Mouse (Mus musculus): Measurements from ENCODE around the gene Ankrd55. TPM values are rescaled to one million over a fixed set of nuclear protein-coding genes. Genes with fewer than 3 reads are reported as not detected.
"Not testable (repeated sequence)": the region's sequence is repeated elsewhere in the genome, so short reads cannot be mapped to it uniquely, and the experiment has no call there.

The Ankrd55 gene
- polyA plus RNA-seq, 2 experiments, result 1.0 to 1.6 TPM

GRCm38 (mm10) chr13:112424635-112425034, 136.4 kb downstream of the Ankrd55 start:
- Histone ChIP-seq H3K4me3 (replicated peaks; ENCODE audit: low read length) (no peak overlapping the region), H3K4me1 (ENCODE audit: control insufficient read depth, insufficient read depth, low read length) (no peaks in the 10 kb centered on the region), H3K9ac (ENCODE audit: low read depth, low read length, severe bottlenecking) (no peak overlapping the region), H3K9me3 (ENCODE audit: control insufficient read depth, low read length) (no peaks in the 10 kb centered on the region), H3K4me2 (replicated peaks; ENCODE audit: low read depth, low read length, severe bottlenecking) (no peak overlapping the region), H3K36me3 (ENCODE audit: control insufficient read depth, insufficient read depth, low read length) (no peaks in the 10 kb centered on the region), H3K27ac (replicated peaks; ENCODE audit: low read depth, low read length) (no peak overlapping the region), H3K27me3 (ENCODE audit: control insufficient read depth, insufficient read depth, low read length) (no peaks in the 10 kb centered on the region)
- no peak for DNase-seq (ENCODE audit: low spot score)
- ATAC-seq (ENCODE audit: low FRiP score, low read depth), result no peak
- 62% methylated on average over 7 of the region's 7 CpGs for WGBS
- no peak for TF ChIP-seq POLR2A (IDR thresholded peaks at IDR 0.05; ENCODE audit: borderline replicate concordance, extremely low read depth, insufficient read depth, insufficient read length)

- Histone ChIP-seq H3K4me1 (ENCODE audit: control insufficient read depth, insufficient read depth, low read length) (no peaks in the 10 kb centered on the region), H3K9ac (ENCODE audit: low read depth, low read length, severe bottlenecking) (no peak overlapping the region), H3K27me3 (ENCODE audit: control insufficient read depth, insufficient read depth, low read length) (no peaks in the 10 kb centered on the region), H3K36me3 (ENCODE audit: control insufficient read depth, insufficient read depth, low read length) (no peaks in the 10 kb centered on the region), H3K4me3 (replicated peaks; ENCODE audit: low read length) (no peak overlapping the region), H3K4me2 (replicated peaks; ENCODE audit: low read depth, low read length, severe bottlenecking) (no peak overlapping the region), H3K9me3 (ENCODE audit: control insufficient read depth, low read length) (no peaks in the 10 kb centered on the region), H3K27ac (replicated peaks; ENCODE audit: low read depth, low read length) (no peak overlapping the region)
- no peak for TF ChIP-seq POLR2A (IDR thresholded peaks at IDR 0.05; ENCODE audit: borderline replicate concordance, extremely low read depth, insufficient read depth, insufficient read length)
- DNase-seq (ENCODE audit: low spot score), result no peak
- WGBS, result 56% methylated on average over 8 of the region's 8 CpGs
- ATAC-seq (ENCODE audit: low FRiP score, low read depth), result no peak
These were observed 137.0 kb downstream of the Ankrd55 start for GRCm38 (mm10) chr13:112425181-112425654.

DNA sequence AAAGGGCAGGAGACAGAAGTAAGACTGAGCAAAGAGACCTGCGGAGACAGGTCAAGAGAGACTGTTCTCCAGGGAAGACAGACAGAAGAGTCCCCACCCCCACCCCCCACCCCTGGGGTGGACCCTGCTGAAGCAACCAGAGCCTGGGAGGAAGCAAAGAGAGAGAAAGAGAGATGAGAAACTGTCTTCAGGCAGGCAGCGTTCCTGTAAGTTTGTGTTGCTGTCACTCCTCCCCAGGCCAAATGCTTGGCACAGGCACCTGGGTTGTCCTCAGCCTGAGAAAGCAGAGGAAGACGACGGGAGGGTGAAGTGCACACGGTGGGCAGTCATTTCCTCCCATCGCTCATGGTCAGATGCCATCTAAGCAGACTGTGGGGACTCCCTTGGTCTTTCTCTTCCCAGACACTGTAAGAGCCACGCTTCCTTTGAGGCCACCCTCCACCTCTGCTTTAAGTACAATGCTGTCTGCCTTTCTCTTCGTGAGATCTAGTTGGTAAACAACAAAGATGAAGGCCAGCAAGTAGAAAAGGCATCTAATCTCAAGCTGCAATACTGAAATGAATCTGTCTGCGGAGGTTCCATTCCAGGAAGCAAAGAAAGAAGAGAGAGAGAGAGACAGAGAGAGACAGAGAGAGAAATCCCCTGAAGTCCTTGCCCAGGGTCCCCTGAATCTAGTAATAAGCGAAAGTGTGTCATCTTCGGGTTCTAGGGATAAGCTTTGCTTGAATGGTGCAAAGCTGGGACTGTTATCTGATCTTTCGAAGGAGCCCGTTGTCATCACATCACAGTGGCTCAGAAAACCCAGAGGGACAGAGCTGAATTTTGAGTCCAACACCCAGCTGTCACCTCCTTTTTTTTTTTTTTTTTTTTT, 138.2 kb downstream of the Ankrd55 start:
- no peak for DNase-seq (ENCODE audit: low spot score)
- no peaks in the 10 kb centered on the region for H3K36me3 ChIP-seq (ENCODE audit: control insufficient read depth, insufficient read depth, low read length)
- no peaks in the 10 kb centered on the region for H3K4me1 ChIP-seq (ENCODE audit: control insufficient read depth, insufficient read depth, low read length)
- ATAC-seq (ENCODE audit: low FRiP score, low read depth), result no peak
- H3K4me2 ChIP-seq (replicated peaks; ENCODE audit: low read depth, low read length, severe bottlenecking), result no peak overlapping the region
- TF ChIP-seq POLR2A (IDR thresholded peaks at IDR 0.05; ENCODE audit: borderline replicate concordance, extremely low read depth, insufficient read depth, insufficient read length), result no peak
- 71% methylated on average over 13 of the region's 13 CpGs for WGBS
- no peak overlapping the region for H3K27ac ChIP-seq (replicated peaks; ENCODE audit: low read depth, low read length)
- no peak overlapping the region for H3K9ac ChIP-seq (ENCODE audit: low read depth, low read length, severe bottlenecking)
- no peaks in the 10 kb centered on the region for H3K27me3 ChIP-seq (ENCODE audit: control insufficient read depth, insufficient read depth, low read length)
- no peak overlapping the region for H3K4me3 ChIP-seq (replicated peaks; ENCODE audit: low read length)
- no peaks in the 10 kb centered on the region for H3K9me3 ChIP-seq (ENCODE audit: control insufficient read depth, low read length)

DNA sequence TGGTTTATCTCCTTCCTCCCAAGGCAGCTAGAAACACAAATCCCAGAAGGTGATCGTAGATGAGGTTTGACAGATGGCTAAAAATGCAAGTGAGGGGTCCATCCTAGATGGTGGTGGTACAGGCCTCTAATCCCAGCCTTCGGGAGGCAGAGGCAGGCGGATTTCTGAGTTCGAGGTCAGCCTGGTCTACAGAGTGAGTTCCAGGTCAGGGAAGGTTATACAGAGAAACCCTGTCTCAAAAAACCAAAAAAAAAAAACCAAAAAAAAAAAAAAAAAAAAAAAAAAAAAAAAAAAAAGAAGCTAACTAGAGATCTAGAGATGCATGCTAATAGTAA, 138.9 kb downstream of the Ankrd55 start:
- ATAC-seq (ENCODE audit: low FRiP score, low read depth); H3K4me3 ChIP-seq (replicated peaks; ENCODE audit: low read length); DNase-seq (ENCODE audit: low spot score); H3K4me1 ChIP-seq (ENCODE audit: control insufficient read depth, insufficient read depth, low read length); H3K27me3 ChIP-seq (ENCODE audit: control insufficient read depth, insufficient read depth, low read length); H3K9me3 ChIP-seq (ENCODE audit: control insufficient read depth, low read length); H3K4me2 ChIP-seq (replicated peaks; ENCODE audit: low read depth, low read length, severe bottlenecking); H3K9ac ChIP-seq (ENCODE audit: low read depth, low read length, severe bottlenecking); H3K36me3 ChIP-seq (ENCODE audit: control insufficient read depth, insufficient read depth, low read length); H3K27ac ChIP-seq (replicated peaks; ENCODE audit: low read depth, low read length): not testable (repeated sequence)
- WGBS, result 88% methylated on average over 4 of the region's 4 CpGs

DNA sequence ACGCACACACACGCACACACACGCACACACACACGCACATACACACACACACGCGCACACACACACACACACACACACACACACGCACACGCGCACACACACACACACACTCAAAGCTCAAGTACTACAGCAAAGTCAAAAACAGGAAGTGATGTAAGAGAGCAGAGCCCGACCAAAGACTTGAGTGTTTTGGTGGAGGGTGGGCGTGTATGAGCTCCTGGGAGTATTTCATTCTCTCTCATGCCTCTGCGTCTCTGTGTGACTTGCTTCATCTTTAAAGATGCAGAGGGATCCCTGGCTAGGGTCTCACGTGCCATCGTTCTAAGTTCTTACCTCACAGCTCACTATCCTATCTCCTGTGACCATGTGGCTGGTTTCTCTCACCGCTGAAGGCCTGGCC, 139.3 kb downstream of the Ankrd55 start:
- H3K36me3 ChIP-seq (ENCODE audit: control insufficient read depth, insufficient read depth, low read length), result no peaks in the 10 kb centered on the region
- no peak overlapping the region for H3K27ac ChIP-seq (replicated peaks; ENCODE audit: low read depth, low read length)
- no peak overlapping the region for H3K4me3 ChIP-seq (replicated peaks; ENCODE audit: low read length)
- no peaks in the 10 kb centered on the region for H3K9me3 ChIP-seq (ENCODE audit: control insufficient read depth, low read length)
- no peak for DNase-seq (ENCODE audit: low spot score)
- 88% methylated on average over 15 of the region's 15 CpGs for WGBS
- H3K4me2 ChIP-seq (replicated peaks; ENCODE audit: low read depth, low read length, severe bottlenecking), result no peak overlapping the region
- H3K9ac ChIP-seq (ENCODE audit: low read depth, low read length, severe bottlenecking), result no peak overlapping the region
- no peaks in the 10 kb centered on the region for H3K27me3 ChIP-seq (ENCODE audit: control insufficient read depth, insufficient read depth, low read length)
- peaks cover under 1% of the 10 kb centered on the region; the same call in 1 of the 2 replicates for H3K4me1 ChIP-seq (ENCODE audit: control insufficient read depth, insufficient read depth, low read length)
- no peak for ATAC-seq (ENCODE audit: low FRiP score, low read depth)
- TF ChIP-seq POLR2A (IDR thresholded peaks at IDR 0.05; ENCODE audit: borderline replicate concordance, extremely low read depth, insufficient read depth, insufficient read length), result no peak

Data from limb, embryonic 14.5 days (tissue).